Comparison of ENCODE assay signal across 9 mouse cellular contexts in the genomic region with DNA sequence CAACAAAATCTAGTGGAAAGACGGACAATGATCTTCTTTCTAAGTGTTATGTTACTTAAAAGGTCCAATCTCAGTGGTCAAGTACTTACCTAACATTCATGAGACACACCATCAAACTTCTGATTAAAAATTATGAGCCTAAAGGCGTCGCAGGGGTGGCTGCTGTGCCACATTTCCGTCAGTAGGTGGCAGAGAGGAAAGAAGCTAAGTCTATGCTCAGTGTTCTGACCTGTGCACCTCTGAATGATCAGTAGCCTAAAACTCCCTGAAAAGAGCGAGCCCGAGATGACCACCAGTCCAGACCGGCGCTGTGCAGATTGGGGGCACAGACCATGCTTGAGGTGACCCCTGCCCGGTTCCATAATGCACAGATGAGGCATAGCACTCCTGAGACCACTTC. TPM values are rescaled to one million over a fixed set of nuclear protein-coding genes. Genes with fewer than 3 reads are reported as not detected.
DNase-seq lines count a peak whose midpoint lies in the region; TF ChIP-seq lines count a peak whose summit lies in the region.
"Had no signal": no experiment of that assay in that cellular context is flagged by ENCODE, and none has a peak within 500 bp of the region (broad histone marks: within the 10 kb centered on the region; RNA-seq: fewer than 3 reads in every experiment).

No protein-coding gene starts in this region.

- 25% methylated on average over 9 of the region's 9 CpGs for WGBS in lung, adult 2 months

- peak; percentile 81 for TF ChIP-seq CTCF in lung, adult 2 months (IDR thresholded peaks at IDR 0.05; ENCODE audit: insufficient read depth, low read length)

- TF ChIP-seq POLR2A in lung, adult 2 months (IDR thresholded peaks at IDR 0.05; ENCODE audit: borderline replicate concordance, extremely low read depth, low read depth, low read length), result no peak

- no peaks in the 10 kb centered on the region for H3K4me1 ChIP-seq in lung, adult 2 months (ENCODE audit: control insufficient read depth, insufficient read depth, low read length)

- H3K4me3 ChIP-seq in lung, adult 2 months (replicated peaks; ENCODE audit: extremely low read depth, low read depth, low read length), result no peak overlapping the region

- DNase-seq in adrenal gland, adult (ENCODE audit: inconsistent age in 2 of 2, low spot score in 1 of 2), result peak; percentile 11 to 70
- no peak for DNase-seq in adrenal gland, postnatal 4 days (ENCODE audit: low spot score in 2 of 2)
- peak; percentile 5 for DNase-seq in layer of hippocampus, adult 11-12 months (ENCODE audit: low spot score)
- DNase-seq in layer of hippocampus, postnatal 14 days (ENCODE audit: low spot score in 2 of 2), result no peak
- peak; percentile 68 for DNase-seq in NIH3T3 (ENCODE audit: low read depth)
- DNase-seq in embryo, embryonic 10.5 days (ENCODE audit: low spot score), result peak; percentile 63
- peak; percentile 20 for DNase-seq in lung, adult 2 months
- DNase-seq in yolk sac, embryonic 10.5 days (ENCODE audit: low spot score), result peak; percentile 4

RNA-seq across cellular contexts. Expression of gene Fa2h, which starts 25.0 kb away (rescaled TPM):
- under 1 TPM; 0.25 to 0.95 TPM for total RNA-seq in adrenal gland, postnatal 4 days (2021)
- total RNA-seq in layer of hippocampus, postnatal 14 days (2021), result 10 to 100 TPM; 28.6 to 30.5 TPM
- polyA plus RNA-seq in lung, adult 2 months (2012; rRNA removed), result 0.80 and 1.3 TPM in 2 replicates
- polyA plus RNA-seq: macrophage had no signal

Comparison
In these comparisons a context has a peak if more than half of its experiments do, and no peak if none do; other contexts are left out.
1. DNase-seq: peak in adrenal gland, adult (2 of 2), layer of hippocampus, adult 11-12 months (single experiment), NIH3T3 (single experiment), embryo, embryonic 10.5 days (single experiment), lung, adult 2 months (single experiment) and yolk sac, embryonic 10.5 days (single experiment); none in adrenal gland, postnatal 4 days (0 of 2) and layer of hippocampus, postnatal 14 days (0 of 2).
2. RNA of gene Fa2h, which starts 25.0 kb away (total RNA-seq): 28.6 to 30.5 TPM in layer of hippocampus, postnatal 14 days; 0.25 to 0.95 TPM in adrenal gland, postnatal 4 days; every median in the first group is over 10 times any median in the second.